ENCODE assay signal across 8 mouse cellular contexts in the genomic region with DNA sequence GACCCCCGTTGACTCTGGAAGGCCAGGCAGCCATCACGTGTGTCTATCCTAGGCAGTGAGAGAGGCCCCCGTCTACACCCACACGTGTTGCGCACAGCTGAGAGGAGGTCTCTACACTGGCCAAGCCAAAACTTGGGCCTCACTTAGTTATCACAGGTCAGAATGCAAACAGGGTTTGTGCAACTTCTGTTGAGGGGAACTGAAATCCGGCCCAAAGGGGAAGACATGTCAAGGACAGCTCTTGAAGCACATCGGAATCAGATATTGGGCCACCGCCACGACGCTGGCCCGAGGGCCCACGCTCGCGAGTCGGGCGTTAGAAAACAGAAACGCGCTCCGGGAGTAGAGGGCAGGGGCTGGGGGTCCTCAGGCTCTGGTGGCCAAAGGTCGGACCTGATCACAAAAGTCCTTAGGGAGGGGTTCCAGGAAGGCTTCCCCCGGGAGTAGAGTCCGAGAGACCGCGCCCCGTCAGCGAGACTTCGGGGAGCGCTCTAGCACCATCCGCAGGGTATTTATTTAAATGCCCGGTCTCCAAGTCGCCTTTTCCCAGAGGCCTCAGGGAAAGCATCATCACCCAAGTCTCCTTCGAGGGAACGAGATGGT. TPM values are rescaled to one million over a fixed set of nuclear protein-coding genes. Genes with fewer than 3 reads are reported as not detected.
DNase-seq lines count a peak whose midpoint lies in the region; ATAC-seq and TF ChIP-seq lines count a peak whose summit lies in the region.

No protein-coding gene starts in this region.

- peak overlapping the region; percentile 93 for H3K4me2 ChIP-seq in forebrain, embryonic 13.5 days
- peak overlapping the region; percentile 89 for H3K4me2 ChIP-seq in hindbrain, embryonic 14.5 days (replicated peaks)
- H3K4me2 ChIP-seq in liver, embryonic 14.5 days (ENCODE audit: low read depth) = peak overlapping the region; percentile 90

- TF ChIP-seq EP300 in liver, embryonic 14.5 days (IDR thresholded peaks at IDR 0.05; ENCODE audit: low read depth) = no peak

- TF ChIP-seq CTCF in liver, embryonic 14.5 days (IDR thresholded peaks at IDR 0.05; ENCODE audit: low read depth) = no peak

- WGBS in forebrain, embryonic 13.5 days = under 1% methylated on average over 33 of the region's 33 CpGs
- under 1% methylated on average over 33 of the region's 33 CpGs for WGBS in hindbrain, embryonic 14.5 days
- WGBS in liver, embryonic 14.5 days (ENCODE audit: insufficient replicate concordance) = under 1% methylated on average over 33 of the region's 33 CpGs

- no peak; the same call in 1 of the 2 replicates for ATAC-seq in forebrain, embryonic 13.5 days
- ATAC-seq in hindbrain, embryonic 14.5 days (ENCODE audit: low FRiP score) = no peak; the same call in 1 of the 2 replicates
- no peak; the same call in 1 of the 2 replicates for ATAC-seq in liver, embryonic 14.5 days (ENCODE audit: insufficient read depth)

- H3K27ac ChIP-seq in forebrain, embryonic 13.5 days = peak overlapping the region; percentile 85
- H3K27ac ChIP-seq in hindbrain, embryonic 14.5 days = peak overlapping the region; percentile 85
- H3K27ac ChIP-seq in liver, embryonic 14.5 days = peak overlapping the region; percentile 11

- peaks cover 53% of the 10 kb centered on the region for H3K4me1 ChIP-seq in forebrain, embryonic 13.5 days
- H3K4me1 ChIP-seq in hindbrain, embryonic 14.5 days (replicated peaks; ENCODE audit: control insufficient read depth, insufficient read depth, low read length) = peaks cover 37% of the 10 kb centered on the region
- H3K4me1 ChIP-seq in liver, embryonic 14.5 days (replicated peaks; ENCODE audit: control insufficient read depth in 2 of 2, insufficient read depth in 2 of 2, low read length in 1 of 2) = peaks cover 17 to 29% of the 10 kb centered on the region in 2 experiments

- H3K9me3 ChIP-seq in forebrain, embryonic 13.5 days (replicated peaks) = no peaks in the 10 kb centered on the region
- no peaks in the 10 kb centered on the region for H3K9me3 ChIP-seq in hindbrain, embryonic 14.5 days (ENCODE audit: control insufficient read depth, low read length)
- H3K9me3 ChIP-seq in liver, embryonic 14.5 days (ENCODE audit: control insufficient read depth, low read length) = no peaks in the 10 kb centered on the region

- DNase-seq in right cerebral cortex, postnatal 10 days (ENCODE audit: low spot score in 2 of 2) = peak; percentile 50 to 55
- DNase-seq in right cerebral cortex, postnatal 4 days = no peak
- DNase-seq in adrenal gland, postnatal 25 days = peak; percentile 25
- no peak for DNase-seq in hindbrain, embryonic 14.5 days (ENCODE audit: low spot score)
- peak in 1 of 3 experiments; percentile 38 for DNase-seq in liver, embryonic 14.5 days (ENCODE audit: low read depth in 3 of 3, low spot score in 3 of 3)
- peak; percentile 6 to 38 for DNase-seq in monocyte, adult 2 months (ENCODE audit: low read depth in 1 of 2, low spot score in 2 of 2)
- peak; percentile 7 to 16 for DNase-seq in thymus, postnatal 10 days (ENCODE audit: low spot score in 2 of 2)

- H3K36me3 ChIP-seq in forebrain, embryonic 13.5 days (ENCODE audit: poor library complexity, severe bottlenecking) = peaks cover 34% of the 10 kb centered on the region
- peaks cover 44% of the 10 kb centered on the region for H3K36me3 ChIP-seq in hindbrain, embryonic 14.5 days (replicated peaks; ENCODE audit: control insufficient read depth, insufficient read depth)
- peaks cover 36% of the 10 kb centered on the region for H3K36me3 ChIP-seq in liver, embryonic 14.5 days (replicated peaks; ENCODE audit: control insufficient read depth, insufficient read depth, low read depth)

- peak overlapping the region; percentile 95 for H3K9ac ChIP-seq in forebrain, embryonic 13.5 days
- H3K9ac ChIP-seq in hindbrain, embryonic 14.5 days = peak overlapping the region; percentile 93
- peak overlapping the region; percentile 85 for H3K9ac ChIP-seq in liver, embryonic 14.5 days (replicated peaks)

- H3K27me3 ChIP-seq in forebrain, embryonic 13.5 days = no peaks in the 10 kb centered on the region
- no peaks in the 10 kb centered on the region for H3K27me3 ChIP-seq in hindbrain, embryonic 14.5 days (ENCODE audit: control insufficient read depth, insufficient read depth, low read length)
- no peaks in the 10 kb centered on the region for H3K27me3 ChIP-seq in liver, embryonic 14.5 days (ENCODE audit: control insufficient read depth, insufficient read depth, low read length)

- H3K4me3 ChIP-seq in forebrain, embryonic 13.5 days = peak overlapping the region; percentile 91
- peak overlapping the region; percentile 85 for H3K4me3 ChIP-seq in hindbrain, embryonic 14.5 days (replicated peaks; ENCODE audit: low read length)
- peak overlapping the region; percentile 70 to 81 for H3K4me3 ChIP-seq in liver, embryonic 14.5 days (ENCODE audit: insufficient read depth in 1 of 2, low read depth in 2 of 2, low read length in 2 of 2)

RNA-seq across cellular contexts. Expression of a gene that starts 0.6 kb away (rescaled TPM):
- 563 and 663 TPM in 2 replicates for total RNA-seq in adrenal gland, postnatal 25 days (2021)
- polyA plus RNA-seq in forebrain, embryonic 13.5 days (2015; fragmentation: Nextera tagmentation; extraction: Ambion mirVana) = 341 and 372 TPM in 2 replicates
- 252 and 279 TPM in 2 replicates for polyA plus RNA-seq in hindbrain, embryonic 14.5 days (2014; fragmentation: Nextera tagmentation; extraction: Ambion mirVana)
- 62.3 and 140 TPM in 2 replicates for polyA plus RNA-seq in liver, embryonic 14.5 days (2012; rRNA removed)
- 214 and 222 TPM in 2 replicates for polyA plus RNA-seq in liver, embryonic 14.5 days (2014; fragmentation: Nextera tagmentation; extraction: Ambion mirVana)

RNA-seq across cellular contexts. Expression of a gene that starts 0.9 kb away (rescaled TPM):
- total RNA-seq in adrenal gland, postnatal 25 days (2021) = 3.3 and 3.5 TPM in 2 replicates
- polyA plus RNA-seq in forebrain, embryonic 13.5 days (2015; fragmentation: Nextera tagmentation; extraction: Ambion mirVana) = 1.3 and 1.7 TPM in 2 replicates
- 0.82 and 2.5 TPM in 2 replicates for polyA plus RNA-seq in hindbrain, embryonic 14.5 days (2014; fragmentation: Nextera tagmentation; extraction: Ambion mirVana)
- 0.70 and 1.0 TPM in 2 replicates for polyA plus RNA-seq in liver, embryonic 14.5 days (2012; rRNA removed)
- 0.34 and 0.39 TPM in 2 replicates for polyA plus RNA-seq in liver, embryonic 14.5 days (2014; fragmentation: Nextera tagmentation; extraction: Ambion mirVana)

RNA-seq across cellular contexts. Expression of a gene that starts 59.1 kb away (rescaled TPM):
- total RNA-seq in adrenal gland, postnatal 25 days (2021) = 9.5 and 10.1 TPM in 2 replicates
- not detected in 2 replicates for polyA plus RNA-seq in forebrain, embryonic 13.5 days (2015; fragmentation: Nextera tagmentation; extraction: Ambion mirVana)
- 0.80 TPM in 1 of 2 replicates, not detected in the other for polyA plus RNA-seq in hindbrain, embryonic 14.5 days (2014; fragmentation: Nextera tagmentation; extraction: Ambion mirVana)
- polyA plus RNA-seq in liver, embryonic 14.5 days (2012; rRNA removed) = not detected in 2 replicates
- not detected in 2 replicates for polyA plus RNA-seq in liver, embryonic 14.5 days (2014; fragmentation: Nextera tagmentation; extraction: Ambion mirVana)

Comparison
In these comparisons a context has a peak if more than half of its experiments do, and no peak if none do; other contexts are left out.
1. DNase-seq: peak in right cerebral cortex, postnatal 10 days (2 of 2), adrenal gland, postnatal 25 days (single experiment), monocyte, adult 2 months (2 of 2) and thymus, postnatal 10 days (2 of 2); none in right cerebral cortex, postnatal 4 days (single experiment) and hindbrain, embryonic 14.5 days (single experiment).
2. H3K27ac ChIP-seq: peak in every context shown above with its lines; median percentile 85 in forebrain, embryonic 13.5 days; 85 in hindbrain, embryonic 14.5 days; 11 in liver, embryonic 14.5 days.
3. Peak in every context shown above with its lines, with median percentiles within 50 percentile points of each other: H3K4me2 ChIP-seq, H3K4me3 ChIP-seq and H3K9ac ChIP-seq.